Mouse (Mus musculus) liver, embryonic 11.5 days (tissue): ENCODE measurements around the gene Cdk12. TPM values are rescaled to one million over a fixed set of nuclear protein-coding genes. Genes with fewer than 3 reads are reported as not detected.
"Not testable (repeated sequence)": the region's sequence is repeated elsewhere in the genome, so short reads cannot be mapped to it uniquely, and the experiment has no call there.

Source experiments
- ATAC-seq: fragments of 200-750 bp; cut with Nextera tagmentation; replicated peaks from 2 replicates; pipeline ENCODE4 v1.8.0; 2017; ENCODE audit warnings: moderate number of reproducible peaks, mild to moderate bottlenecking, moderate TSS enrichment, moderate library complexity; ENCODE audit not compliant: low FRiP score
- DNase-seq: peaks from one replicate; pipeline ENCODE4 v3.0.0-alpha.2; 2017; ENCODE audit warnings: low spot score
- H3K27ac ChIP-seq: fragments of 300-500 bp; sonication (generic); 2 replicates; pipeline ENCODE4 v1.5.1; 2014; ENCODE audit warnings: mild to moderate bottlenecking, low read depth, low read length, control low read depth
- H3K27me3 ChIP-seq: fragments of 300-500 bp; sonication (generic); replicated peaks from 2 replicates; pipeline ENCODE4 v1.6.1; 2014; ENCODE audit warnings: low read length, mixed read lengths; ENCODE audit not compliant: control insufficient read depth, insufficient read depth
- H3K36me3 ChIP-seq: fragments of 300-500 bp; sonication (generic); 2 replicates; pipeline ENCODE4 v1.6.1; 2014; ENCODE audit warnings: mild to moderate bottlenecking, low read length, moderate library complexity, mixed read lengths; ENCODE audit not compliant: control insufficient read depth, insufficient read depth
- H3K4me1 ChIP-seq: fragments of 300-500 bp; sonication (generic); replicated peaks from 2 replicates; pipeline ENCODE4 v1.6.1; 2014; ENCODE audit warnings: low read length, mixed read lengths; ENCODE audit not compliant: control insufficient read depth, insufficient read depth
- H3K4me2 ChIP-seq: fragments of 300-500 bp; sonication (generic); 2 replicates; pipeline ENCODE4 v1.6.1; 2014; ENCODE audit warnings: mild to moderate bottlenecking, control low read depth, moderate library complexity
- H3K4me3 ChIP-seq: fragments of 300-500 bp; sonication (generic); 2 replicates; pipeline ENCODE4 v1.5.1; 2014; ENCODE audit warnings: low read depth, low read length, control low read depth
- H3K9ac ChIP-seq: fragments of 300-500 bp; sonication (generic); 2 replicates; pipeline ENCODE4 v1.6.1; 2014; ENCODE audit warnings: low read depth, low read length, control low read depth
- H3K9me3 ChIP-seq: fragments of 300-500 bp; sonication (generic); 2 replicates; pipeline ENCODE4 v1.6.1; 2016; ENCODE audit warnings: low read length, inconsistent platforms, mixed read lengths; ENCODE audit not compliant: control insufficient read depth
- WGBS: fragments of 180-500 bp; shearing (Covaris S2); extraction: QIAGEN DNeasy Blood & Tissue Kit; methylation state at CpG from one replicate; pipeline ENCODE4 v1.1.7; 2014; 5-methylcytosine and 5-hydroxymethylcytosine counted together
- polyA plus RNA-seq: library from polyadenylated mRNA; unstranded; fragments of >200 nt; fragmentation: Nextera tagmentation; extraction: Ambion mirVana; gene quantifications from 2 replicates; pipeline ENCODE4 v1.2.1, GENCODE M21; 2014

The Cdk12 gene
- polyA plus RNA-seq, 1 experiment from 2014 or later = 13.5 TPM

DNA sequence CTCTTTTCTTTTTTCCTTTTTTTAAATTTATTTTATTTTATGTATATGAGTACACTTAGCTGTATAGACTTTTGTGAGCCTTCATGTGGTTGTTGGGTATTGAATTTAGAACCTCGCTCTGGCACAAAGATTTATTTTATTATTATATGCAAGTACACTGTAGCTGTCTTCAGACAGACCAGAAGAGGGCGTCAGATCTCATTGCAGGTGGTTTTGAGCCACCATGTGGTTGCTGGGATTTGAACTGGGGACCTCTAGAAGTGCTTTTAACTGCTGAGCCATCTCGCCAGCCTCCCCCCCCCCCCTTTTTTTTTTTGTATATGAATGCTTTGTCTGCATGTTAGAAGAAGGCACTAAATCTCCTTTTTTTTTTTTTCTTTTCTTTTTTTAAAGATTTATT, 35.6 kb downstream of the Cdk12 start:
- ATAC-seq = no peak
- H3K27ac ChIP-seq = no peak overlapping the region
- no peaks in the 10 kb centered on the region for H3K9me3 ChIP-seq
- no peaks in the 10 kb centered on the region for H3K4me1 ChIP-seq
- no peak for DNase-seq
- no peak overlapping the region for H3K9ac ChIP-seq
- H3K27me3 ChIP-seq = no peaks in the 10 kb centered on the region
- H3K4me3 ChIP-seq = no peak overlapping the region
- 81% methylated on average over 3 of the region's 3 CpGs for WGBS
- no peak overlapping the region for H3K4me2 ChIP-seq
- peaks cover 30% of the 10 kb centered on the region for H3K36me3 ChIP-seq

DNA sequence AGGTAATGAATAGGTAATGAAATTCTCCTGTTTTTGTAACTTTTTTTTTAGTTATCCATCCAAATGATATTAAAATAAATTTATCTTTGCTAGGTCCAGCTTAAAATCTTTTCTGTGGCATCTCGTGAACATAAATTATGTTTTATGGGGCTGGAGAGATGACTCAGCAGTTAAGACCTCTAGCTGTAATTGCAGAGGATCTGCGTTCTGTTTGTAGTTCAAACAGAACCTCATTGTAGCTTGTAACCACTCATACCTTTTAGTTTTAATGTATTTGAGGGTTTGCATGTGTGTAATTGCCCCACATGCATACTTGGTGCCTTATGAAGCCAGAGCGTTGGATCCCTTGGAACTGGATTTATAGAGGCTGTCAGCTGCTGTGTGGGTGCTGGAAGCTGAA, 36.1 kb downstream of the Cdk12 start:
- Histone ChIP-seq H3K4me3 (no peak overlapping the region), H3K36me3 (peaks cover 33% of the 10 kb centered on the region), H3K9ac (no peak overlapping the region), H3K4me2 (no peak overlapping the region), H3K9me3 (no peaks in the 10 kb centered on the region), H3K27ac (no peak overlapping the region), H3K27me3 (no peaks in the 10 kb centered on the region), H3K4me1 (no peaks in the 10 kb centered on the region)
- 95% methylated on average over 3 of the region's 3 CpGs for WGBS
- DNase-seq = no peak
- ATAC-seq = no peak

DNA sequence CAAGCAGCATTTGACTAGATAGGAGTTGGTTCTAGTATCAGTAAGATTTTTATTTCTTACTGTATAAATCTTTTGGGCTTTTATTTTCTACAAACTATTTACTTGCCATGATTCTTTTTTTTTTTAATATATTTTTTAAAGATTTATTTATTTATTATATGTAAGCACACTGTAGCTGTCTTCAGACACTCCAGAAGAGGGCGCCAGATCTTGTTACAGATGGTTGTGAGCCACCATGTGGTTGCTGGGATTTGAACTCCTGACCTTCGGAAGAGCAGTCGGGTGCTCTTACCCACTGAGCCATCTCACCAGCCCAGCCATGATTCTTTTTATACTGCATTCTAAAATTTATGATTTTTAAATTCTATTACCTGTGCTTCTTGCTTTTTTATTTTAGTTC, 40.1 kb downstream of the Cdk12 start:
- not testable (repeated sequence) for ATAC-seq, H3K27me3 ChIP-seq, H3K4me3 ChIP-seq, H3K4me2 ChIP-seq, H3K4me1 ChIP-seq, H3K27ac ChIP-seq, H3K9me3 ChIP-seq, DNase-seq, H3K9ac ChIP-seq
- WGBS = 76% methylated on average over 3 of the region's 3 CpGs
- peaks cover 30% of the 10 kb centered on the region for H3K36me3 ChIP-seq

DNA sequence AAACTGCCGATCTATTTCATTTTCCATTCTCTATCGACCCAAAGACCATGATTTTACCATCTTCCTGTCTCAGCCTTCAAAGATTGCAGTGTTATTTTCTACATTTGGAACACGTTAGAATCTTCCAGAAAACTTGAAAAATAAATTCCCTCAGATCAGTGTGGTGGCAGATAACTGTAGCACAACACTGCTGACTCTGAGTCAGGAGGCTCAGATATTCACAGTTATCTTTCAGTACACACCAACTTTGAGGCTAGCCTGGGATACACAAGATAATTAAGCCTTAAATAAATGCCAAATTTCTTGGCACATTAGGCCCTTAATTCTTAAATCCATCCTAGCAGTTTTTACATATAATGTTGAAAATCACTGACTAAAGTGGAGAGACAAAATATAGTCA, 41.6 kb downstream of the Cdk12 start:
- 76% methylated on average over 3 of the region's 3 CpGs for WGBS
- H3K36me3 ChIP-seq = peaks cover 29% of the 10 kb centered on the region
- peak; percentile 83 for ATAC-seq

DNA sequence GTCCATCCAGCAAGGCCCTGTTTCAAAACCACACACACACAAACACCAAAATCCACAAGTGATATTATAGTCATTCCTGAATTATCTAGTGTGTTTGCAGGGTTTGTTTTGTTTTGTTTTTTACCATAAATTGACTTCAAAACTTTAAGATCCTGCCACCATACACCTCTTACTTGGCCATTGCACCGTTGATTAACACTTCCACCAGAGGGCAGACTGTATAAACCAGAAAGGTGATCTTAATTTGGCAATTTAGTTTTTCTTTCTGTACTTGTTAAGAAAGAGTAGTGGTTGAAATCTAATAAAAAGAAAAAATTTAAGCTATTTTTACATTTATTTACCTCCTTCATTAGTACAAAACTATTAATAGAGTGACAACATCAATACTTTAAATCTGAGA, 44.5 kb downstream of the Cdk12 start:
- Histone ChIP-seq H3K27me3 (no peaks in the 10 kb centered on the region), H3K9me3 (no peaks in the 10 kb centered on the region), H3K36me3 (peaks cover 26% of the 10 kb centered on the region), H3K4me2 (no peak overlapping the region), H3K27ac (no peak overlapping the region), H3K9ac (no peak overlapping the region), H3K4me3 (no peak overlapping the region), H3K4me1 (no peaks in the 10 kb centered on the region)
- no peak for DNase-seq
- WGBS = 88% methylated on average over 1 of the region's 1 CpGs
- ATAC-seq = no peak

More for the DNA sequence above, 41.6 kb downstream of the Cdk12 start:
- Histone ChIP-seq H3K9ac (no peak overlapping the region), H3K27me3 (no peaks in the 10 kb centered on the region), H3K4me1 (no peaks in the 10 kb centered on the region), H3K4me3 (no peak overlapping the region), H3K27ac (no peak overlapping the region), H3K9me3 (no peaks in the 10 kb centered on the region), H3K4me2 (no peak overlapping the region)
- no peak for DNase-seq

DNA sequence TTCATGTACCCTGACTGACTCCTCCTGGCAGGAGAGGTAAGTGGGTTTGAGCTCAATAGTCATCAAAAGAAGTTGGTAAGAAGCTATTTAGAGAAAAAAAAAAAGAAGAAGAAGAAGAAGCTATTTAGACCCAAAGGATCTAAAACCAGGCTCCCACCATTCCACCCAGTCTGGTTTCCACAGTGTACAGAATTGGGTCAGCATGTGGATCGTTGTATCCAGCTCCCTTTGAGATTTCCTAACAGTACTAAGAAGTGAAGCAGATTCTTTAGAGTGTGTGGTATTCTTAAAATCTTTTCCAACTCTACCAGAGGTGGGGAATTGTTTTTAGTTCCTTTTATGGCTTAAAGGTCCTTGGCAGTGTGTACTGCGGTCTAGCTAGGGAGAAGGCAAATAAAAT, 50.9 kb downstream of the Cdk12 start:
- H3K4me3 ChIP-seq = no peak overlapping the region
- H3K27me3 ChIP-seq = no peaks in the 10 kb centered on the region
- no peak overlapping the region for H3K27ac ChIP-seq
- no peak overlapping the region for H3K9ac ChIP-seq
- peaks cover 8% of the 10 kb centered on the region; the same call in 1 of the 2 replicates for H3K36me3 ChIP-seq
- 94% methylated on average over 2 of the region's 2 CpGs for WGBS
- DNase-seq (no peak), ATAC-seq (no peak)
- H3K9me3 ChIP-seq = no peaks in the 10 kb centered on the region
- H3K4me1 ChIP-seq = no peaks in the 10 kb centered on the region
- no peak overlapping the region for H3K4me2 ChIP-seq

DNA sequence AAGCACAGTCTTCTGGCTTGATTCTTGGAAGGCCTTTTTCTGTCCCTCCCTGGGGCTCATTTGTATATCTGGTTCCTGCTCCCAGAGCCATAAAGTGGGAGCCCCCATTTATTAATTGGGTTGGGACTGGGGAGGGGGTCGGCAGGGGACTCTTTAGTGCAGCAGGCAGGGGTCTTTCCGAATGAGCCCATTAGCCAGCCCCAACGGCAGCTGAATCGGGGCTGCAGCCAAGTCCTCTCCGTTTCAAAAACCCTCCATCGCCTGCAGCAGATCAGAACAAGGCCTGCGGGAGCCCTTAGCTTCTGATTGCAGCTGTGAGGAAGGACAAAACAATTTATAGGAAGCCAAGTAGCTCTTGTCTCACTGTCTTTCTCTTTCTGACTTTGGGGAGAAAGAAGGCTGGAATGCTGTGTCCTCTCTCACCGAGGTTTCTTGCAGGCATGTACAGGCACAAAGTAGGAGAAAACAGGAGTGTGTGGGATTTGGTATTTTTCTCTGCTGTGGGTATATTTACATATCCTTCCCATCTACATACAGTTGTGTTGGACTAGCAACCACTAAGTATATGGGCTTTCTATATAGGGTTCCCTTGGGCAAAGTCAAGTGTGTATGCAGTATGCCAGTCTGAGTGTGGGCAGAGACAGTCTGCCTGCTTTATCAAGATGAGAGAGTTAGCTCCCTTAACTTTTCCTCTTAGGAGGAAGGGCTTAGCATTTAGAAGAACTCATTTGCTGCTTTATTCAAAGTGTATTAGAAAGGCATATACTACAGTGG, 58.0 kb downstream of the Cdk12 start:
- H3K4me3 ChIP-seq = no peak overlapping the region
- WGBS = 85% methylated on average over 8 of the region's 8 CpGs
- no peaks in the 10 kb centered on the region for H3K9me3 ChIP-seq
- ATAC-seq (no peak), DNase-seq (no peak)
- H3K27ac ChIP-seq = no peak overlapping the region
- no peak overlapping the region for H3K9ac ChIP-seq
- H3K4me1 ChIP-seq = no peaks in the 10 kb centered on the region
- H3K4me2 ChIP-seq = no peak overlapping the region
- H3K36me3 ChIP-seq = no peaks in the 10 kb centered on the region; the same call in 1 of the 2 replicates
- H3K27me3 ChIP-seq = no peaks in the 10 kb centered on the region

DNA sequence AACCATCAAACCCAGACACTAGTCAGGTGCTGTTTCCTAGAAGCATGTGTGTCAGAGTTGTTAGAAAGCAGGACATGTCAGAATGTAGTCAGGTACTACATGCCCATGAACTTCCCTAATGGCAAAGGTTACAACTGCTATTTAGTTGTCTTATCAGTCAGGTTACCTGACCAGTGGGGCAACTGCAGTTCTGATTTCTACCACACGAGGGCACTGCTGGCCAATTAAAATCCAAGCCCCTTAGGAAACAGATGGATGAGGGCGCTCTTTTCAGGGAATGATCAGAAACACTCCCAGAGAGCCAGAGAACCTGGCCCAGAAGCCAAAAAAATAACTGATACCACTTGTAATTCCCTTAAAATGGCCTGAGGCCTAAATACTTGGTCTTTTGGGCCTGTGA, 62.2 kb downstream of the Cdk12 start:
- H3K27ac ChIP-seq = no peak overlapping the region
- H3K36me3 ChIP-seq = peaks cover 12% of the 10 kb centered on the region; the same call in 1 of the 2 replicates
- 5% methylated on average over 2 of the region's 2 CpGs for WGBS
- no peaks in the 10 kb centered on the region for H3K4me1 ChIP-seq
- no peak overlapping the region for H3K4me3 ChIP-seq
- H3K4me2 ChIP-seq = no peak overlapping the region
- no peak for ATAC-seq
- H3K27me3 ChIP-seq = no peaks in the 10 kb centered on the region
- peak; percentile 68 for DNase-seq
- no peaks in the 10 kb centered on the region for H3K9me3 ChIP-seq
- no peak overlapping the region for H3K9ac ChIP-seq

DNA sequence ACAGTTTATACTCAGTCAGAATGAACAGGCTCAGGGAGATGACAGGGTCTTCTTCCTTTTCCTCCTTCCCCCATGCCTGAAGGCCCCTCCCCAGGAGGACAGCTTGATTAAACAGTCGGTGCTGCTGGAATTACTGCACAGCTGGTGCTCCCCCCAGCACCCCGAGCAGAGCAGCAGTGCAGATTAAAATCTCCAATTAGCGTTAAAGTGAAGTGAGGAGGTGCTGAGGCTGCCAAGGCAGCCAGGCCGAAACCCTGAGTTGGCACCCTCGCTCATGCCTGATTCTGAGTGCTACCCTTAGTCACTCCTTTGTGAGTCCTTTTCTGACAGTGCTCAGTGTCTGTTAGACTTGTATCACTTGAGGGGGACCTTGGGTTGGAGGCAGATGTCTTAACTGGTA, 63.0 kb downstream of the Cdk12 start:
- peaks cover 14% of the 10 kb centered on the region; the same call in 1 of the 2 replicates for H3K36me3 ChIP-seq
- 81% methylated on average over 5 of the region's 5 CpGs for WGBS
- H3K9ac ChIP-seq = no peak overlapping the region

More for the DNA sequence above, 63.0 kb downstream of the Cdk12 start:
- Histone ChIP-seq H3K4me2 (no peak overlapping the region), H3K27me3 (no peaks in the 10 kb centered on the region), H3K9me3 (no peaks in the 10 kb centered on the region), H3K4me3 (no peak overlapping the region), H3K4me1 (no peaks in the 10 kb centered on the region), H3K27ac (no peak overlapping the region)
- ATAC-seq (no peak), DNase-seq (no peak)
